Mouse (Mus musculus) heart, embryonic 11.5 days (tissue): ENCODE measurements at regions not wholly inside any gene's neighbourhood (a gene's known extent, or its start where the extent isn't known, plus 50 kb on each side); places are given as distances from the start of the nearest gene placed in this dataset.
"Not testable (repeated sequence)": the region's sequence is repeated elsewhere in the genome, so short reads cannot be mapped to it uniquely, and the experiment has no call there.

Experiments
- ATAC-seq: fragments of 200-750 bp; cut with Nextera tagmentation; replicated peaks from 2 replicates; pipeline ENCODE4 v1.8.0; 2017; ENCODE audit warnings: moderate library complexity; ENCODE audit not compliant: insufficient number of reproducible peaks, low FRiP score, low TSS enrichment
- H3K27ac ChIP-seq: fragments of 300-500 bp; sonication (generic); 2 replicates; pipeline ENCODE4 v1.5.1; 2014; ENCODE audit warnings: mild to moderate bottlenecking, low read depth, low read length
- H3K27me3 ChIP-seq: fragments of 300-500 bp; sonication (generic); 2 replicates; pipeline ENCODE4 v1.6.1; 2014; ENCODE audit warnings: mild to moderate bottlenecking, low read length, mixed read lengths; ENCODE audit not compliant: control insufficient read depth, insufficient read depth
- H3K36me3 ChIP-seq: fragments of 300-500 bp; sonication (generic); 2 replicates; pipeline ENCODE4 v1.6.1; 2014; ENCODE audit warnings: mild to moderate bottlenecking, low read length, moderate library complexity, mixed read lengths; ENCODE audit not compliant: control insufficient read depth, insufficient read depth
- H3K4me1 ChIP-seq: fragments of 300-500 bp; sonication (generic); 2 replicates; pipeline ENCODE4 v1.6.1; 2014; ENCODE audit warnings: low read length; ENCODE audit not compliant: control insufficient read depth, insufficient read depth
- H3K4me2 ChIP-seq: fragments of 300-500 bp; sonication (generic); 2 replicates; pipeline ENCODE4 v1.6.1; 2014; ENCODE audit warnings: mild to moderate bottlenecking, moderate library complexity
- H3K4me3 ChIP-seq: fragments of 300-500 bp; sonication (generic); 2 replicates; pipeline ENCODE4 v1.5.1; 2014; ENCODE audit warnings: low read depth, low read length
- H3K9ac ChIP-seq: fragments of 300-500 bp; sonication (generic); 2 replicates; pipeline ENCODE4 v1.6.1; 2014; ENCODE audit warnings: mild to moderate bottlenecking, low read depth, low read length, moderate library complexity
- H3K9me3 ChIP-seq: fragments of 300-500 bp; sonication (generic); replicated peaks from 2 replicates; pipeline ENCODE4 v1.6.1; 2016; ENCODE audit warnings: low read length; ENCODE audit not compliant: control insufficient read depth
- WGBS: fragments of 180-500 bp; shearing (Covaris S2); extraction: QIAGEN DNeasy Blood & Tissue Kit; methylation state at CpG from one replicate; pipeline ENCODE4 v1.1.7; 2014; ENCODE audit not compliant: insufficient replicate concordance; 5-methylcytosine and 5-hydroxymethylcytosine counted together

- H3K36me3 ChIP-seq = no peaks in the 10 kb centered on the region
Measured at GRCm38 (mm10) chr1:137225418-137225817, 265.2 kb upstream of the Nr5a2 start.

GRCm38 (mm10) chr1:137223052-137223451 lies 262.8 kb upstream of the Nr5a2 start:
- no peaks in the 10 kb centered on the region for H3K36me3 ChIP-seq
- no peak for ATAC-seq
- no peaks in the 10 kb centered on the region for H3K9me3 ChIP-seq
- H3K4me3 ChIP-seq = no peak overlapping the region
- no peak overlapping the region for H3K27ac ChIP-seq
- H3K9ac ChIP-seq = no peak overlapping the region
- H3K27me3 ChIP-seq = no peaks in the 10 kb centered on the region
- WGBS = 27% methylated on average over 10 of the region's 10 CpGs
- H3K4me2 ChIP-seq = peak overlapping the region; percentile 36
- no peaks in the 10 kb centered on the region for H3K4me1 ChIP-seq

More at GRCm38 (mm10) chr1:137225418-137225817, 265.2 kb upstream of the Nr5a2 start:
- H3K27me3 ChIP-seq = no peaks in the 10 kb centered on the region
- no peaks in the 10 kb centered on the region for H3K9me3 ChIP-seq
- H3K4me3 ChIP-seq = no peak overlapping the region
- ATAC-seq = no peak
- H3K4me1 ChIP-seq = no peaks in the 10 kb centered on the region
- no peak overlapping the region for H3K27ac ChIP-seq
- H3K9ac ChIP-seq = no peak overlapping the region
- H3K4me2 ChIP-seq = no peak overlapping the region
- 24% methylated on average over 3 of the region's 3 CpGs for WGBS

GRCm38 (mm10) chr1:137221087-137222057 lies 261.1 kb upstream of the Nr5a2 start:
- Histone ChIP-seq H3K4me1 (no peaks in the 10 kb centered on the region), H3K27me3 (no peaks in the 10 kb centered on the region), H3K9ac (no peak overlapping the region), H3K9me3 (no peaks in the 10 kb centered on the region), H3K27ac (no peak overlapping the region), H3K4me2 (peak overlapping the region; percentile 64), H3K4me3 (peak overlapping the region; percentile 18; the same call in 1 of the 2 replicates), H3K36me3 (no peaks in the 10 kb centered on the region)
- 14% methylated on average over 25 of the region's 25 CpGs for WGBS
- ATAC-seq = no peak

GRCm38 (mm10) chr1:137220226-137220625 lies 260.0 kb upstream of the Nr5a2 start:
- Histone ChIP-seq H3K9me3 (no peaks in the 10 kb centered on the region), H3K27ac (no peak overlapping the region), H3K4me3 (no peak overlapping the region), H3K4me1 (no peaks in the 10 kb centered on the region), H3K27me3 (no peaks in the 10 kb centered on the region), H3K9ac (no peak overlapping the region), H3K4me2 (no peak overlapping the region), H3K36me3 (no peaks in the 10 kb centered on the region)
- ATAC-seq = no peak
- WGBS = 71% methylated on average over 6 of the region's 6 CpGs

GRCm38 (mm10) chr1:137218611-137219010 lies 258.4 kb upstream of the Nr5a2 start:
- no peak overlapping the region for H3K4me2 ChIP-seq
- no peaks in the 10 kb centered on the region for H3K9me3 ChIP-seq
- no peak overlapping the region for H3K9ac ChIP-seq
- H3K27ac ChIP-seq = no peak overlapping the region
- 85% methylated on average over 11 of the region's 11 CpGs for WGBS
- no peaks in the 10 kb centered on the region for H3K36me3 ChIP-seq
- no peak for ATAC-seq
- no peak overlapping the region for H3K4me3 ChIP-seq
- no peaks in the 10 kb centered on the region for H3K27me3 ChIP-seq
- H3K4me1 ChIP-seq = no peaks in the 10 kb centered on the region

- H3K36me3 ChIP-seq = no peaks in the 10 kb centered on the region
- H3K4me1 ChIP-seq = no peaks in the 10 kb centered on the region
- no peak overlapping the region for H3K4me3 ChIP-seq
- H3K27me3 ChIP-seq = no peaks in the 10 kb centered on the region
- no peak overlapping the region for H3K27ac ChIP-seq
- 64% methylated on average over 4 of the region's 4 CpGs for WGBS
- H3K9me3 ChIP-seq = no peaks in the 10 kb centered on the region
- no peak overlapping the region for H3K4me2 ChIP-seq
- ATAC-seq = no peak
- no peak overlapping the region for H3K9ac ChIP-seq
Measured at GRCm38 (mm10) chr1:137218096-137218495, 257.8 kb upstream of the Nr5a2 start.

GRCm38 (mm10) chr1:137217206-137217605 lies 257.0 kb upstream of the Nr5a2 start:
- H3K9ac ChIP-seq = no peak overlapping the region
- H3K4me2 ChIP-seq = no peak overlapping the region
- H3K9me3 ChIP-seq = no peaks in the 10 kb centered on the region
- H3K27me3 ChIP-seq = no peaks in the 10 kb centered on the region
- H3K36me3 ChIP-seq = no peaks in the 10 kb centered on the region
- H3K4me1 ChIP-seq = no peaks in the 10 kb centered on the region
- WGBS = 83% methylated on average over 5 of the region's 5 CpGs
- H3K27ac ChIP-seq = no peak overlapping the region
- no peak overlapping the region for H3K4me3 ChIP-seq
- no peak for ATAC-seq

- H3K36me3 ChIP-seq, H3K4me1 ChIP-seq, ATAC-seq, H3K4me2 ChIP-seq, H3K9me3 ChIP-seq, H3K27me3 ChIP-seq, H3K4me3 ChIP-seq, H3K9ac ChIP-seq, H3K27ac ChIP-seq: not testable (repeated sequence)
- 38% methylated on average over 1 of the region's 1 CpGs for WGBS
Measured at GRCm38 (mm10) chr1:137214328-137214727, 254.1 kb upstream of the Nr5a2 start.

GRCm38 (mm10) chr1:137213717-137214116 lies 253.5 kb upstream of the Nr5a2 start:
- Histone ChIP-seq H3K27ac (no peak overlapping the region), H3K9me3 (no peaks in the 10 kb centered on the region), H3K4me2 (no peak overlapping the region), H3K9ac (no peak overlapping the region), H3K36me3 (no peaks in the 10 kb centered on the region), H3K4me3 (no peak overlapping the region), H3K4me1 (no peaks in the 10 kb centered on the region), H3K27me3 (no peaks in the 10 kb centered on the region)
- no peak for ATAC-seq
- 84% methylated on average over 5 of the region's 5 CpGs for WGBS
